Mouse (Mus musculus): ENCODE measurements around the gene Veph1. TPM values are rescaled to one million over a fixed set of nuclear protein-coding genes. Genes with fewer than 3 reads are reported as not detected.
A peak's percentile ranks its signal among the peaks of the same experiment; 100 is the strongest.

Veph1 gene
- polyA plus RNA-seq, 1 experiment from 2014 or later, result 12.0 TPM

- no peak for ATAC-seq (replicated peaks; ENCODE audit: low FRiP score)
- WGBS, result 70% methylated on average over 5 of the region's 5 CpGs
- 0 out of 2 replicates have a peak, but pooled peaks cover 3% of the 10 kb centered on the region for H3K9me3 ChIP-seq (replicated peaks)
- 0 out of 2 replicates have a peak, but pooled peaks cover 7% of the 10 kb centered on the region for H3K36me3 ChIP-seq
- H3K4me1 ChIP-seq, result peaks cover 2% of the 10 kb centered on the region; the same call in 1 of the 2 replicates
- H3K9ac ChIP-seq, result no peak overlapping the region
- no peaks in the 10 kb centered on the region for H3K27me3 ChIP-seq
- no peak overlapping the region for H3K4me2 ChIP-seq
- no peak overlapping the region for H3K4me3 ChIP-seq (replicated peaks)
- H3K27ac ChIP-seq, result no peak overlapping the region
These were observed 213.2 kb downstream of the Veph1 start for GRCm38 (mm10) chr3:66083407-66083806.

GRCm38 (mm10) chr3:66082975-66083374 is 213.7 kb downstream of the Veph1 start:
- H3K9ac ChIP-seq, result no peak overlapping the region
- H3K4me1 ChIP-seq, result peaks cover 2% of the 10 kb centered on the region; the same call in 1 of the 2 replicates
- H3K36me3 ChIP-seq, result 0 out of 2 replicates have a peak, but pooled peaks cover 7% of the 10 kb centered on the region
- WGBS, result 79% methylated on average over 4 of the region's 4 CpGs
- no peak for ATAC-seq (replicated peaks; ENCODE audit: low FRiP score)
- no peak overlapping the region for H3K4me3 ChIP-seq (replicated peaks)
- no peaks in the 10 kb centered on the region for H3K27me3 ChIP-seq
- no peak overlapping the region for H3K27ac ChIP-seq
- H3K9me3 ChIP-seq (replicated peaks), result 0 out of 2 replicates have a peak, but pooled peaks cover 3% of the 10 kb centered on the region
- H3K4me2 ChIP-seq, result no peak overlapping the region

GRCm38 (mm10) chr3:66081363-66081736 is 215.3 kb downstream of the Veph1 start:
- Histone ChIP-seq H3K27me3 (no peaks in the 10 kb centered on the region), H3K4me1 (peaks cover 2% of the 10 kb centered on the region; the same call in 1 of the 2 replicates), H3K36me3 (0 out of 2 replicates have a peak, but pooled peaks cover under 1% of the 10 kb centered on the region), H3K4me3 (replicated peaks) (no peak overlapping the region), H3K9ac (no peak overlapping the region), H3K27ac (no peak overlapping the region), H3K4me2 (no peak overlapping the region), H3K9me3 (replicated peaks) (0 out of 2 replicates have a peak, but pooled peaks cover under 1% of the 10 kb centered on the region)
- no peak for ATAC-seq (replicated peaks; ENCODE audit: low FRiP score)
- WGBS, result 47% methylated on average over 3 of the region's 3 CpGs

GRCm38 (mm10) chr3:66080631-66081362 is 215.8 kb downstream of the Veph1 start:
- 66% methylated on average over 4 of the region's 4 CpGs for WGBS
- H3K4me2 ChIP-seq, result no peak overlapping the region
- ATAC-seq (replicated peaks; ENCODE audit: low FRiP score), result no peak

DNA sequence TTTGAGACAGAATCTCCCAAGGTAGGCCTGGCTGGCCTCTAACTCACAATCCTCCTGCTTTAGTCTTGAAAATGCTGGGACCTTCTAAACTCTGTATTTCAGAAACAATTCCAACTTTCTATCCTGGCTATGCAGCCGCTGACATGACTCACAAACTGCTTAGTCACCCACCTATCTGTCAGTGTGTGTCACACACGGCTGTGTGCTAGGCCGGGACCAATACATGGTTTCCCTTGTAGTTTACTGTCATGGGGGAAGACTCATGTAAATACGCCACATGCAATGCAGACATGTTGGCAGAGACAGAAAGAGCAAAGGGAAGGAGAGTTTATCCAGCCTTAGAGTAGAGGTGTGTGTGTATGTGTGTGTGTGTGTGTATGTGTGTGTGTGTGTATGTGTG is 216.8 kb downstream of the Veph1 start:
- no peak overlapping the region for H3K4me3 ChIP-seq (replicated peaks)
- peaks cover 2% of the 10 kb centered on the region; the same call in 1 of the 2 replicates for H3K4me1 ChIP-seq
- H3K27me3 ChIP-seq, result no peaks in the 10 kb centered on the region
- no peak overlapping the region for H3K9ac ChIP-seq
- 84% methylated on average over 4 of the region's 4 CpGs for WGBS
- no peak for ATAC-seq (replicated peaks; ENCODE audit: low FRiP score)
- H3K27ac ChIP-seq, result no peak overlapping the region
- no peak overlapping the region for H3K4me2 ChIP-seq
- no peaks in the 10 kb centered on the region for H3K36me3 ChIP-seq
- H3K9me3 ChIP-seq (replicated peaks), result no peaks in the 10 kb centered on the region

More at GRCm38 (mm10) chr3:66080631-66081362, 215.8 kb downstream of the Veph1 start:
- H3K27ac ChIP-seq, result no peak overlapping the region
- H3K4me3 ChIP-seq (replicated peaks), result no peak overlapping the region
- no peaks in the 10 kb centered on the region for H3K9me3 ChIP-seq (replicated peaks)
- no peaks in the 10 kb centered on the region for H3K36me3 ChIP-seq
- H3K4me1 ChIP-seq, result peaks cover 2% of the 10 kb centered on the region; the same call in 1 of the 2 replicates
- H3K9ac ChIP-seq, result no peak overlapping the region
- H3K27me3 ChIP-seq, result no peaks in the 10 kb centered on the region

DNA sequence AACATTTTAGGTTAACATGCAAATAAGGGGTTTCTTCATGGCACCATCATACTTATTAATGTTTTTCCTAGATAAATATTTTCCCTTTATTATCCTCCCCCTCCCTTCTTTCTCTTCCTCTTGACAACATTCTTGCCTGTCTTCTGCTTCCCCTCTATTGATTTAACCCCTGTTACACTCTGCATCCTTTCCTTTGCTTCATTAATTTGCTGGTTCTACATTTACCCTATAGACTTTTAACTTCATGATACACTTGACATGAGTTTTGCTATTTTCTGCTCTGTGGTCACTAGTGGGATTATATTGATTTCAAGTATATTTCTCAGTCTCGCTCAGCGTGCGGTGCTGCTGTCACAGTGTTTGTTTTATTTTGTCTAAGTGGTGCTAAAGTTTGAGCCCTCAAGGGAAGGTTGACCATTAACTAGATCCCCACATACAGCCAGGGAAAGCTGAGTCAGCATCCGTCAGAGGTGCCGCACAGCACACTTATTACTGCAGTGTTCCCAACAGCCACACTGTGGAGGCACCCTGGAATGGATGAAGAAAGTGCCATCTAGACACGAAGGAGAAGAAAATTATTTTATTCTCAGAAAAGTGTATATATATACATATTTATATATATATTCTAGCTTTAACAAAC is 217.6 kb downstream of the Veph1 start:
- peak; percentile 86 for ATAC-seq (replicated peaks; ENCODE audit: low FRiP score)
- WGBS, result 30% methylated on average over 6 of the region's 6 CpGs

GRCm38 (mm10) chr3:66078026-66078721 is 218.5 kb downstream of the Veph1 start:
- Histone ChIP-seq H3K4me3 (replicated peaks) (no peak overlapping the region), H3K9ac (no peak overlapping the region), H3K27me3 (no peaks in the 10 kb centered on the region), H3K9me3 (replicated peaks) (no peaks in the 10 kb centered on the region), H3K36me3 (no peaks in the 10 kb centered on the region), H3K27ac (no peak overlapping the region), H3K4me2 (no peak overlapping the region), H3K4me1 (peaks cover 2% of the 10 kb centered on the region; the same call in 1 of the 2 replicates)
- ATAC-seq (replicated peaks; ENCODE audit: low FRiP score), result no peak
- WGBS, result 82% methylated on average over 23 of the region's 23 CpGs

More for the DNA sequence above, 217.6 kb downstream of the Veph1 start:
- Histone ChIP-seq H3K4me1 (peaks cover 2% of the 10 kb centered on the region; the same call in 1 of the 2 replicates), H3K4me2 (no peak overlapping the region), H3K4me3 (replicated peaks) (no peak overlapping the region), H3K27me3 (no peaks in the 10 kb centered on the region), H3K9me3 (replicated peaks) (no peaks in the 10 kb centered on the region), H3K27ac (no peak overlapping the region), H3K9ac (no peak overlapping the region), H3K36me3 (no peaks in the 10 kb centered on the region)

DNA sequence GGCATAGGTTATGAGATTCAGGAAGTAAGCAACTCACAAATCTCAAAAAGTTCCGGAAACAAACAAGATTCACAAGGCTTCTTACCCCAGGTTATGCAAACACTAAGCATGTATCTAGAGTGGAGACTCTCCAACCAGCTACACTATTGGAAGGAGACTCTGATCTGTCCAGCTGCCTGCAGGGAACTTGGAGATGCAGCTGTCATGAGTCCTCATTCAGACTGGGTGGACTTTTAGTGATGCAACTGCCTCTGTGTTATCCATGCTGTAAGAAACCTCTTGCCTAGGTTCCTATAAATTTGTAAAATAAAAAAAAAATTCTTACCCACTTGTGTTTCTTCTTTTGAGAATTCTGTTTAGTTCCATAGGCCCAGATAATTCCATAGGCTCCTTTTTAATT is 226.4 kb downstream of the Veph1 start:
- no peaks in the 10 kb centered on the region for H3K9me3 ChIP-seq (replicated peaks)
- H3K36me3 ChIP-seq, result no peaks in the 10 kb centered on the region
- no peak overlapping the region for H3K4me3 ChIP-seq (replicated peaks)
- no peaks in the 10 kb centered on the region for H3K4me1 ChIP-seq
- ATAC-seq (replicated peaks; ENCODE audit: low FRiP score), result no peak
- no peak overlapping the region for H3K27ac ChIP-seq
- no peak overlapping the region for H3K4me2 ChIP-seq
- 87% methylated on average over 1 of the region's 1 CpGs for WGBS
- no peaks in the 10 kb centered on the region for H3K27me3 ChIP-seq
- H3K9ac ChIP-seq, result no peak overlapping the region

DNA sequence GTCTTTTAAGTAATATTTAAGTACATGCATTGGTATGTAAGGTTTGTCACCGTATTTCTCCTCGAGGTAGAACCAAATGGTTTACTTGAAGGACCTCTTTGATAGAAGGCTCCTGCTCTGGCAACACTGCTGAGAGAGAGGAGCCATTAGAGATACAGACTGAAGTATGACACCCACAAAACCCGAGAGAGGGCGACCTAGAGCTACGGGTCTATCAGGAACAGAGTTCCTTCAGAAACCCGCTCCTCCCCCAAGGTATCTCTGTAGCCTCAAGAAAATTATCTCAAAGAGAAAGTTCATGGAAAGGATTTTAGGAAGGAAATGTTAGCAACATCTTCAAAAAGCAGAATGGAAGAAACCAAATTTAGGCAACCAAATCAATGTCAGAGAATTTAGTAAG is 232.8 kb downstream of the Veph1 start:
- no peak for ATAC-seq (replicated peaks; ENCODE audit: low FRiP score)
- 48% methylated on average over 6 of the region's 6 CpGs for WGBS
- H3K9me3 ChIP-seq (replicated peaks), result no peaks in the 10 kb centered on the region

DNA sequence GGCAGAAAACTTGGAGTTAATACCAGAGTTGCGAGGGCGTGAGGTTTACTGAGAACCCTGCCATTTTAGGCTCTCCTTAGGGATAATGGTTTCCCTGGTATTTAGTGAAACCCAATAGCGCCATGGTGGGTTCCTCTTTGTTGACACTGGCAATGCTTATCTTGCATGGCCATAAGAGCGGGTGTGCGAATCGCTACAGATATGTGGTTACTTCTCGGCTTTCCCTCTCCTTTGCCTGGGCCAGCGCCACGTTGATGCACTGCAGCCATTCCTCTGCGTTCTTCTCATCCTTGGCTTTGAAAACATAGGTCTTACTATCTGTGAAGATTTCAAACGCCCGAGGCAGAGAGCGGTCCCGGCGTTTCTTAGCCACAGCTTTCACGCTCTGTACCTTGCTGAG is 239.7 kb downstream of the Veph1 start:
- H3K36me3 ChIP-seq, result no peaks in the 10 kb centered on the region
- 94% methylated on average over 16 of the region's 16 CpGs for WGBS
- ATAC-seq (replicated peaks; ENCODE audit: low FRiP score), result no peak

More for the DNA sequence above, 232.8 kb downstream of the Veph1 start:
- H3K4me1 ChIP-seq, result 0 out of 2 replicates have a peak, but pooled peaks cover 2% of the 10 kb centered on the region
- H3K4me3 ChIP-seq (replicated peaks), result no peak overlapping the region
- H3K4me2 ChIP-seq, result no peak overlapping the region
- no peak overlapping the region for H3K27ac ChIP-seq
- no peaks in the 10 kb centered on the region for H3K36me3 ChIP-seq
- no peaks in the 10 kb centered on the region for H3K27me3 ChIP-seq
- no peak overlapping the region for H3K9ac ChIP-seq

GRCm38 (mm10) chr3:66055652-66056051 is 241.0 kb downstream of the Veph1 start:
- H3K9ac ChIP-seq, result no peak overlapping the region
- ATAC-seq (replicated peaks; ENCODE audit: low FRiP score), result no peak
- no peaks in the 10 kb centered on the region for H3K9me3 ChIP-seq (replicated peaks)
- H3K4me3 ChIP-seq (replicated peaks), result no peak overlapping the region
- no peak overlapping the region for H3K4me2 ChIP-seq
- H3K27ac ChIP-seq, result no peak overlapping the region
- 95% methylated on average over 7 of the region's 7 CpGs for WGBS
- H3K36me3 ChIP-seq, result no peaks in the 10 kb centered on the region
- 0 out of 2 replicates have a peak, but pooled peaks cover 2% of the 10 kb centered on the region for H3K4me1 ChIP-seq
- H3K27me3 ChIP-seq, result no peaks in the 10 kb centered on the region

More for the DNA sequence above, 239.7 kb downstream of the Veph1 start:
- Histone ChIP-seq H3K4me1 (0 out of 2 replicates have a peak, but pooled peaks cover 2% of the 10 kb centered on the region), H3K27me3 (no peaks in the 10 kb centered on the region), H3K9me3 (replicated peaks) (no peaks in the 10 kb centered on the region), H3K4me3 (replicated peaks) (no peak overlapping the region), H3K9ac (no peak overlapping the region), H3K27ac (no peak overlapping the region), H3K4me2 (no peak overlapping the region)
